Mouse (Mus musculus): ENCODE data around the gene Gnb4.

DNA sequence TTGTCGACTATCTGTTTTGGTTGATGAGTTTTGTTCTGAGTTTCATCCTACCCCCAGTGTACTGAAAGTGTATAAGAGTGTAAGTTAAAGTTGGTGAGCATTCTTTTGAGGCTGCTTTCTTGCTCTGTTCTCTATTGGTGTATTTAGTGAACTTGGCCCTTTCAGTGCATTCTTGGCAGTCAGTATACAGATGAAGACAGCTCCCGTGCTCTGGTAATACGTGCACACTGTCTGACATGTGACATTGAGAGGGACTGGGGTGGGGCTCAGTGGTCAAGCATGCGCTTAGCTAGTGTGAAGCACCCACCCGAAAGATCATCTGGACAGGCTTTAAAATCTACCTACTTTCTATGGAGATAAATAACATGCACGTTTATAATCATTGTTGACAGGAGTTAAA is 53.0 kb downstream of the Gnb4 start:
- TF ChIP-seq POLR2A (IDR thresholded peaks at IDR 0.05; ENCODE audit: extremely low read depth, insufficient read depth, low read length), result no peak
- no peak for TF ChIP-seq CTCF (IDR thresholded peaks at IDR 0.05; ENCODE audit: low read depth, low read length)

Measured in liver, adult 2 months (tissue).